Mouse (Mus musculus): ENCODE results near the gene Prodh2. TPM values are rescaled to one million over a fixed set of nuclear protein-coding genes. Genes with fewer than 3 reads are reported as not detected.

The Prodh2 gene
- polyA plus RNA-seq, 1 experiment from 2014 or later: 0.31 TPM

Small RNA genes within 50 kb of the gene (microRNA-seq; reads per million reads assigned to microRNA genes)
- gene Gm38670: not detected

Other genes starting within 250 kb of the Prodh2 start
- gene Thap8, start 213.5 kb upstream of the Prodh2 start, polyA plus RNA-seq (2015; fragmentation: Nextera tagmentation; extraction: Ambion mirVana): 0.21 and 0.68 TPM in 2 replicates
- 11.6 and 13.2 TPM in 2 replicates for gene Wdr62, start 213.2 kb upstream of the Prodh2 start, polyA plus RNA-seq (2015; fragmentation: Nextera tagmentation; extraction: Ambion mirVana)
- 88.8 and 91.4 TPM in 2 replicates for gene Clip3, start 201.9 kb upstream of the Prodh2 start, polyA plus RNA-seq (2015; fragmentation: Nextera tagmentation; extraction: Ambion mirVana)
- gene Alkbh6, start 184.9 kb upstream of the Prodh2 start, polyA plus RNA-seq (2015; fragmentation: Nextera tagmentation; extraction: Ambion mirVana): 101 and 102 TPM in 2 replicates
- gene Syne4, start 178.8 kb upstream of the Prodh2 start, polyA plus RNA-seq (2015; fragmentation: Nextera tagmentation; extraction: Ambion mirVana): 9.2 and 12.7 TPM in 2 replicates
- gene E130208F15Rik, start 171.9 kb upstream of the Prodh2 start, polyA plus RNA-seq (2015; fragmentation: Nextera tagmentation; extraction: Ambion mirVana): not detected in 2 replicates
- gene Sdhaf1, start 169.7 kb upstream of the Prodh2 start, polyA plus RNA-seq (2015; fragmentation: Nextera tagmentation; extraction: Ambion mirVana): 24.2 and 24.7 TPM in 2 replicates
- gene Lrfn3, start 130.8 kb upstream of the Prodh2 start, polyA plus RNA-seq (2015; fragmentation: Nextera tagmentation; extraction: Ambion mirVana): 8.1 and 9.7 TPM in 2 replicates
- 12.1 and 15.6 TPM in 2 replicates for gene Tyrobp, start 79.9 kb upstream of the Prodh2 start, polyA plus RNA-seq (2015; fragmentation: Nextera tagmentation; extraction: Ambion mirVana)
- gene Hcst, start 73.8 kb upstream of the Prodh2 start, polyA plus RNA-seq (2015; fragmentation: Nextera tagmentation; extraction: Ambion mirVana): 0.88 TPM in 1 of 2 replicates, not detected in the other
- 1.3 and 1.6 TPM in 2 replicates for gene Nfkbid, start 71.9 kb upstream of the Prodh2 start, polyA plus RNA-seq (2015; fragmentation: Nextera tagmentation; extraction: Ambion mirVana)
- gene Aplp1, start 48.1 kb upstream of the Prodh2 start, polyA plus RNA-seq (2015; fragmentation: Nextera tagmentation; extraction: Ambion mirVana): 306 and 329 TPM in 2 replicates
- gene Kirrel2, start 35.9 kb upstream of the Prodh2 start, polyA plus RNA-seq (2015; fragmentation: Nextera tagmentation; extraction: Ambion mirVana): 0.36 and 0.65 TPM in 2 replicates
- gene Nphs1, start 35.3 kb upstream of the Prodh2 start, polyA plus RNA-seq (2015; fragmentation: Nextera tagmentation; extraction: Ambion mirVana): 0.15 and 0.18 TPM in 2 replicates
- gene Arhgap33, start 41.4 kb downstream of the Prodh2 start, polyA plus RNA-seq (2015; fragmentation: Nextera tagmentation; extraction: Ambion mirVana): 80.6 and 88.7 TPM in 2 replicates
- 11.0 and 12.1 TPM in 2 replicates for gene Hspb6, start 58.6 kb downstream of the Prodh2 start, polyA plus RNA-seq (2015; fragmentation: Nextera tagmentation; extraction: Ambion mirVana)
- gene Proser3, start 58.7 kb downstream of the Prodh2 start, polyA plus RNA-seq (2015; fragmentation: Nextera tagmentation; extraction: Ambion mirVana): 14.8 and 17.5 TPM in 2 replicates
- gene Lin37, start 66.2 kb downstream of the Prodh2 start, polyA plus RNA-seq (2015; fragmentation: Nextera tagmentation; extraction: Ambion mirVana): 53.0 and 65.1 TPM in 2 replicates
- 114 and 122 TPM in 2 replicates for gene U2af1l4, start 69.7 kb downstream of the Prodh2 start, polyA plus RNA-seq (2015; fragmentation: Nextera tagmentation; extraction: Ambion mirVana)
- 20.2 and 22.5 TPM in 2 replicates for gene Gm49396, start 69.7 kb downstream of the Prodh2 start, polyA plus RNA-seq (2015; fragmentation: Nextera tagmentation; extraction: Ambion mirVana)
- gene Psenen, start 70.0 kb downstream of the Prodh2 start, polyA plus RNA-seq (2015; fragmentation: Nextera tagmentation; extraction: Ambion mirVana): 128 and 141 TPM in 2 replicates
- 7.4 and 8.2 TPM in 2 replicates for gene Igflr1, start 71.8 kb downstream of the Prodh2 start, polyA plus RNA-seq (2015; fragmentation: Nextera tagmentation; extraction: Ambion mirVana)
- gene Kmt2b, start 95.1 kb downstream of the Prodh2 start, polyA plus RNA-seq (2015; fragmentation: Nextera tagmentation; extraction: Ambion mirVana): 11.6 and 14.1 TPM in 2 replicates
- 0.34 and 0.43 TPM in 2 replicates for gene Zbtb32, start 105.3 kb downstream of the Prodh2 start, polyA plus RNA-seq (2015; fragmentation: Nextera tagmentation; extraction: Ambion mirVana)
- 0.19 and 0.37 TPM in 2 replicates for gene Upk1a, start 119.2 kb downstream of the Prodh2 start, polyA plus RNA-seq (2015; fragmentation: Nextera tagmentation; extraction: Ambion mirVana)
- gene Cox6b1, start 132.5 kb downstream of the Prodh2 start, polyA plus RNA-seq (2015; fragmentation: Nextera tagmentation; extraction: Ambion mirVana): 944 and 1,056 TPM in 2 replicates
- not detected in 2 replicates for gene Etv2, start 142.2 kb downstream of the Prodh2 start, polyA plus RNA-seq (2015; fragmentation: Nextera tagmentation; extraction: Ambion mirVana)
- 144 and 146 TPM in 2 replicates for gene Rbm42, start 156.7 kb downstream of the Prodh2 start, polyA plus RNA-seq (2015; fragmentation: Nextera tagmentation; extraction: Ambion mirVana)
- 52.7 and 57.2 TPM in 2 replicates for gene Haus5, start 171.4 kb downstream of the Prodh2 start, polyA plus RNA-seq (2015; fragmentation: Nextera tagmentation; extraction: Ambion mirVana)
- not detected in 2 replicates for gene Pmis2, start 178.0 kb downstream of the Prodh2 start, polyA plus RNA-seq (2015; fragmentation: Nextera tagmentation; extraction: Ambion mirVana)
- not detected in 2 replicates for gene 2200002J24Rik, start 205.3 kb downstream of the Prodh2 start, polyA plus RNA-seq (2015; fragmentation: Nextera tagmentation; extraction: Ambion mirVana)
- 0.79 and 1.4 TPM in 2 replicates for gene Atp4a, start 218.6 kb downstream of the Prodh2 start, polyA plus RNA-seq (2015; fragmentation: Nextera tagmentation; extraction: Ambion mirVana)
- 182 and 188 TPM in 2 replicates for gene Tmem147, start 235.9 kb downstream of the Prodh2 start, polyA plus RNA-seq (2015; fragmentation: Nextera tagmentation; extraction: Ambion mirVana)

Data from forebrain, embryonic 13.5 days (tissue).